Mouse (Mus musculus) heart, postnatal 10 days (tissue): ENCODE measurements around the gene Mak. TPM values are rescaled to one million over a fixed set of nuclear protein-coding genes. Genes with fewer than 3 reads are reported as not detected.

Experiments used
- DNase-seq, 2 experiments: peaks; one replicate each; pipeline ENCODE4 v3.0.0; 2021
- intact Hi-C: fragments of 180-260 bp; cut with DNase I; formaldehyde crosslinking; loops from one replicate; pipeline ENCODE4 v1.15.1; 2025
- total RNA-seq, 2 experiments: library from RNA; stranded (reverse); gene quantifications; 2 replicates each; pipeline ENCODE4 v1.2.3; 2021

The Mak gene
- total RNA-seq, 2 experiments from 2014 or later, result not detected

DNA sequence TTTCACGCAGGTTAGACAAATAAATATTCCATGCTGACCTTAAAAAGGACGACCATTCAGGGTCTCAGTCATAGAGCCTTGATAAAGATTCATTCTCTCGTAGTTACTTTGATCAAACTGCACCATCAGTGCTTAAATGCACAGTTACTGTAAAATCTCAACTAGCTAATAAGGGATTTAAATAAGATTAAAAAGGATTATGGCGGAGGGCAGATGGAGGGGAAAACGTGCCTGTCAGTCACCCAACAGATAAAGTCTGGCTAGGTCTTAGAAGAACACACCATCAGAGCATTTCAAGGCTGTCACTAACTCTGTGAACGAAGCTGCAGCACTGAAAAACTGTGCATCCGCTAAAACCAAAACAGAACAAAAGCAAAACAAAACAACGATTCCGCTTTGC, 1.6 kb downstream of the Mak start:
- intact Hi-C loops, result no loop called here
- DNase-seq, result no peak

DNA sequence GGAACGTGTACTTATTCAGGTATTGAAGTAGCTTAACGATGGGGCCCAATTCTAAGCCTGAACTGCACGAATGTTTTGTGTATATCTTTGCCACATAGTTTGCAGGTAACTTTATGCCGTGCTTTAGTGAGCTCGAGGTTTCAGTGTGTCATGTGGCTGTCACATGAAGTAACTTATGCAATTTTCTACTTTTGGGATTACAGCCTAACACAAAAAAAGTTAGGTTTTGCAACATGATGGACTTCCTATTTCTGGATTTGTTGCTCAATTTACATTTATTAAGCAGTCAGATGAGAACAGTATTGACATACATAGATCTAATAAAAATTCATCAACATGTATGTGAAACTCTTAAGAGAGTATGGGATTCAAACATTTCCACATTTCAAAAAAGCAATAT, 5.7 kb downstream of the Mak start:
- DNase-seq, result no peak
- intact Hi-C loops, result no loop called here

DNA sequence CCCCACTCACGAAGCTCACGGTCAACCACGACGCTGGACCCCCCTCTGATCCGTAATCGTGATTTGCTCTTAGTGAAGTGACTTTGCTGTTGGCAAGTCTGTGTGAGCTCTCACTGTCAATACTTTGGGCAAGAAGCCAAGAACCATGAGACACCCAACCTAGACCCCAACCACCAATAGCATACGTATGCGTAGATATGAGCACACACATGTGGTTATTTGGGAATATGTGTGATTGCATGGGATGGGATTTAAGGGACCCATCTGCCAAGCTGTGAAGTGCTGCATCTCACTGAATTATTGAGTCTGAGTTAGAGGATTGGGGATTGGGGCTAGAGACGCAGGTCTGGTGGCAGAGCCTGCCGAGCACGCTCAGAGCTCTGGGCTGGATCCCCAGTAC, 7.9 kb downstream of the Mak start:
- intact Hi-C loops, result no loop called here
- no peak for DNase-seq

DNA sequence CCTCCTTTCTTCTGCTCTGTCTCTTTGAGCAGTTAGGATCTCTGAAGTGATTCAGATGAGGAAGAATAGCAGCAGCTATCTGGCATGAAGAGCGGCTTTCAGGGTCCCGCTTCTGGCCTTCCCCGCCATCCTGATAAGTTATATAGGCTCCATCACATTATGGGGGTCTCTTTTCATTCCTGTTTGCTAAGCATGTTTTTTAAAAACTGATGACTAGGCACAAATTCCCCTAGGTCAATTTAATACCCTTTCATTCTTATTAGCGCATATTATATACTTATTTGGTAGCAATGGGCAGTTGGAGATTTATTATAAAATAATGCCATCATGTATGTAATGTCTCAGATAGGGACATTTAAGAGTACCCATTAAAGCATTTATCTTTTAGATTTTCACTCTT, 11.9 kb downstream of the Mak start:
- no peak for DNase-seq
- intact Hi-C loops, result no loop called here

DNA sequence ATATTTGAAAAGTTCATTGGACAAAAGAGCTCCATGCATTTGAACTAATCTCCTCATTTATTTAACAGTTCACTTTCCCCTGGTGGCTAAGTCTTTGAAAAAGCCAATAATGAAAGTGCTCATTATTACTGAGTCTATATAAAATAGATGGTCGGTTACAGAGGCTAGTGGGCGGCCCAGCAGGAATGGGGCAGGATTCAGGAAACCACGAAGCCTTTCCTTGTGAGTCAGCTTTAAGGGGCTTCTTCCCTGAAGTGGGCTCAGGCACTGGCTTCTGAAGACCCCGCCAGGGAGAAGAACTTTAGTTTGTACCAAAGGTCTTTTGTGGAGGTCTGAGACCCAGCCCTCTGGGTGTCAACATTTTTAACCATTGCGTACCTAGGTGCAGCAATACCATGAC, 27.5 kb downstream of the Mak start:
- intact Hi-C loops, result no loop called here
- DNase-seq, result no peak

DNA sequence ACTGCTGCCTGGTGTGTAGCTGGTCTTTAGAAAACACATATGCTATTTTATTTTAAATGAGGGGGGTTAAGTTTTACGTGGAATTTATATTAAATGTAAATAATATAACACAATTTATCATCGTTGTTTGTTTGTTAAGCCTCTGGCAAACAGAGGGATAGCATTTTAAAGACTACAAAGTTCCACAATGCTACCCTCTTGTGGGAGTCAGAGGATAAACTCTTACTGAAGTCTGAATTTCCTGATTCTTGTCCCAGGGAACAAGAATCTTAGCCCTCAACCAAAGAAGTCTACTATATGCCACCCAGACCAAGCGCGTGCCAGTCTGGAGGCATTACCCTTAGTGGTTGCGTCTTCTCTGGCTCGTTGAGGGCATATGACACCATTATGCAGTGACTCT, 32.2 kb downstream of the Mak start:
- intact Hi-C loops, result loop anchor here (1.0 kb wide), 2 partner anchors 204 to 263 kb away; no protein-coding TSS in a partner anchor
- peak in 1 of 2 experiments; percentile 4 for DNase-seq

DNA sequence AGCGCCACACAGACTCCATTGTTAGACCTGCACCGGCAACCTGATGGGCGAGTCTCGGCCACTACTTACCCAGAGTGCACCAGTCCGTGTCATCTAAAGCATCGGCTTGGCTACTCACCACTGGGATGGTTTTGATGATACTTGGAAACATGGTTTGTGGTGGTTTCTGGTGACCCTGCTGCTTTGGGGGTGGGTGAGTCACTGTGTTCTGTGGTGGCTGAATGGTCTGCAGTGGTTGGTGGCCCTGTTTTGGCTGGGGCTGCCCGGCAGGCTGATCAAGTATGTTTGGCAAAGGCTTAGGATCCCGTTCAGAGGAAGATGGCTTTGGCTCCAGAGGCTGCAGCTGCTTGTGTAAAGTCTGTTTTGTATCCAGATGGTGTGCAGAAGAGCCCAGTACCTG, 33.6 kb downstream of the Mak start:
- intact Hi-C loops, result no loop called here
- DNase-seq, result no peak

DNA sequence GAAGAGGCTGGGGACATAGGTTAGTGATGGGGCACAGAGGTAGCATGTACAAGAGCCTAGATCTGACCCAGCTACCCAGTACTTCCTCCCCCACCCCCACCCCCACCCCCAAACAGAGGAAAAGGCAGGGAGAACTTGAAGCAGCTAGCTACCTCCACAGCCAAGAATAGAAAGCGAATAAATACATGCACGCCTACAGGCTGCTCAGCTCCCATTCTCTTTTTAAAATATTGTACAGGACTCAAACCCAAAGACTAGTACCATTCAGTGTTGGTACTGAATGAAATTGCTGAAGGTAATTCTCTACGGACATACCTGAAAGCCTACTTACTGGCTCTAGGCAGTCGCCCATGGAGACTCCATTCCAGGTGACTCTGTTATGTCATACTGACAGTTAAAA, 37.0 kb downstream of the Mak start:
- intact Hi-C loops, result no loop called here
- no peak for DNase-seq

DNA sequence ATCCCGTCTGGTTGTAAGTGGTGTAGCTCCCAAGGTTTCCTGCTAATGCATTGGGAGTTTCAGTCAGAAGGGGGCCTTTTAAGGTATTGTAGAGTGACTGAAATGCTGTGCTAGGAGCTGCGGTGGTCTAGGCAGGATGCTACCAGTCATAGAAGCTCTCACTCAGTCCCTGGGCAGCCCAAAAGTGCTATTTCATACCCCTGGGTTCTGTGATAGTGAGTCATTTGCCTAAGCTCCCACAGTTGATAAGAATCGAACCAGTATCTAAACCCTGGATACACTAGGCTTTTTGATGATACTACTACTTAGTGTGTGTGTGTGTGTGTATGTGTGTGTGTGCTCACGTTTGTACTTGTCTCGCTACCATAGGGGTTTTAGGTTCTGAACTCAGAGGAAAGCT, 49.4 kb downstream of the Mak start:
- intact Hi-C loops, result no loop called here
- no peak for DNase-seq

DNA sequence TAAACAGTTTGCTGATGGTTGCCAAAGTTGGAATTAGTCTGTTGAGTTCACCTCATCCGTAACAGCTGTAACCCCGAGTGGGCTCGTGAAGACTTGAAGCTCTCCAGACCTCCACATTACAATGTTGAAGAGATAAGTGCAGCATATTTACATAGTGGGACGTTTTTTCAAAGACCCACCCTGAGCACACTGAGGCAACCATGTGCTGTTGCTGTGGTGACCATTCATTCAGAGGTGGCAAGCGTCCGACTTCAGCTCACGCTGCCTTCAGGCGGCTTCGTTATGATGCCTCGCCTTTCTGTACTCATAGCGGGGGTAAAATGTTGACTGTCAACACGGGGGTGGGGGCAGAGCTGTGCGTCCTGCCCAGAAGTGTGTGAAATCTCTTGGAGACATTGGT, 57.4 kb downstream of the Mak start:
- intact Hi-C loops, result no loop called here
- DNase-seq, result no peak

DNA sequence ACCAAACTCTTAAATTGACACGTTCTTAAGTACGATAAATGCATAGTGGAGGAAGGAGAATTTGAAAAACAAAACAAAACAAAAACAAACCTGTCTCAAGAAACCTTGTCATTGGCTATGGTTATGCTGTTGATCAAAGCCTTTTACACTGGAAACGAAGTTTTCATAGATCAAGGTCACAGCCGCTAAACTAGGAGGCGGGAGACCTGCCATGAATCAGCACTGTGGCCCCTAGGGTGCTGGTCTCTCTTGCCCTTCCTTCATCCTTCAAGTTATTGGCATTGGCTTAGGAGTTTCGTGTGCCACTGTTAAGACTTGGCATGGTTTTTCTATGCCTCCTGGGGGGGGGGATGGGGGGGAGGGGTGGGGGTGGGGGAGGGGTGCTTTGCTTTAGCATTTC, 57.9 kb downstream of the Mak start:
- no peak for DNase-seq
- intact Hi-C loops, result no loop called here

DNA sequence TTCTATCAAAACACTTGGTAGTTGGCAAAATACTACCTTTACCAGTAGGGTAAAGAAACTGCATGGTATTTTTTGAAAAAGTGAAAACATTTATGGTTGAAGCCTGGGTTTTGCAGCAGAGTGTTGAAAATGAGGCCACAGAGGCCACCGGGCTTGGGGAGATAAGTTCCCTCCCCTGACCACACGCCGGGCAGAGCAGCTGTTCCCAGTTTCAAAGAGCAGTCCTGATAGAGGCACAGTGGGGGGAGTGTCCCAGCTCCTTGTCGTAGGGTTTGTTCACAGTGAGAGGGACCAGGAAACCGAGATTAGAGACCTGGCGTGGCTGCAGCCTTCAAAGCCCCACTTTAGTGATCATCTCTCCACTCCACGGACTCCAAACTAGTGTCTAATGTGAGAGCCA, 59.0 kb downstream of the Mak start:
- no peak for DNase-seq
- intact Hi-C loops, result no loop called here

DNA sequence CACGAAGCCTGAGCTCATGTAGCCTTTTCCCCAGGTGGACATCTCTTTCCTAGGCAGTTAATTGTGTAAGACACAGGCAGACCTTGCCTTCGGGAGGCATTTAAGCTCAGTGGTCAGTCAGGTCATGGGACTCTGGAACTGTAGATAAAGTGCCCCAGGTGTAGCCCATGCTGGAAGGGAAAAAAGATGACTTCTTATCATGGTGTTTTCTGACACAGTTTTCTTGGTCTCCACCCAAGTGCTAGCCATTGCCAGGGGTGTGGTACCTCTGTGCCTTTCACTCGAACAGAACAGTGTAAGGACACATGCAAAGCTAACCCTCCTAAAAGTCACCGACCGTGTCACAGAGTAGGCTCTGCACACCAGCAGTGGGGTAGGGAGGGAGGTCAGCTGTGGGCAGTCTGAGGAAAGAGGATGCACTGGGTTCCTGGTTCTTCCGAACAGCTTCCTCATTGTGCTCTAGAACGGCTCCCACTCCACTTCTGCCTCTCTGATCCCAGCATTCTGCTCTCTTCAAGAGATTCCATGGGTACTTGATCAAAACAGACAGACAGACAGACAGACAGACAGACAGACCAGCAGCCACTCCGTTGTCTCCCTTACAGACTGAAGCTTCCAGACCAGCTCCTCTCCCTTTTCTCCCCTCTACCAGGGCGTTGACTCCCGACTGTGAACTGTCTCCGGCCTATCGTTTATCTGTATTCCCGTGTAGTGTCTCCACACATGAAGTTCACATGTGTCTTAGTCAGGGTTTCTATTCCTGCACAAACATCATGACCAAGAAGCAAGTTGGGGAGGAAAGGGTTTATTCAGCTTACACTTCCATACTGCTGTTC, 60.5 kb downstream of the Mak start:
- no peak for DNase-seq
- intact Hi-C loops, result no loop called here

DNA sequence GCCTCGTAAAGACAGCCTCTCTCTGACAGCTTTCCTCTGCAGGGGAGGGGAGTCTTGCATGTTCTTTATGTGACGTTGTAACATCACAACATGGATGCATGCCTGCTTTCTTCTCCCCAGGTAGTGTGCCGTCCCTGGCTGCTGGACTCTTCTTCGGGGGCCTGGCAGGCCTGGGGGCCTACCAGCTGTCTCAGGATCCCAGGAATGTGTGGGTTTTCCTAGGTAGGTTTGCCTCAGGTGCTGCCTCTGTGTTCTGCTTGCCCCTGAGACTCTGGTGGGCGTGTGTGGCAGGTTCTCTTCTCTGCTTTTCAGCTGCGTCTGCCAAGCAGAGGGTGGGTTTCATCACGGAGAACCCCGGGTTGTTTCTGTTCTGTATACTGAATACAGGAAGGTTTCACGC, 61.3 kb downstream of the Mak start:
- DNase-seq, result no peak
- intact Hi-C loops, result no loop called here

DNA sequence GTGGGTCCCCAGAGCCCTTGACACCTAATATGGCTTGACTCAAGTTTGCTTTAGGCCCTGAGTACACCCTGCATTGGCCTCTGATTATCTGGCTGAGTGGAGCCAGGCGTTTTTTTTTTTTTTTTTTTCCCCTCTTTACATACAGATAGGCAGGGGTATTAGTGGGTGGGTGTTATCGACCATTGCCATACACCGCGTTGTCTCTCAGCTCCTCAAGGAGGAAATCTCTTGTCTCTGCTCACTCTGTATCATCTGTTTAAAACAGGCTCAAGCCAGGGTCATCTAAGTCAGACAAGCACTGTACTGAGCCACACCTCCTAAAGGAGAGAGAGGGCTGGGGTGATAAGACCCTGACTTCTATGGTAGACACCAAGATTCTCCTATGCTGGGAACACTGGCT, 61.7 kb downstream of the Mak start:
- DNase-seq, result no peak
- intact Hi-C loops, result no loop called here

DNA sequence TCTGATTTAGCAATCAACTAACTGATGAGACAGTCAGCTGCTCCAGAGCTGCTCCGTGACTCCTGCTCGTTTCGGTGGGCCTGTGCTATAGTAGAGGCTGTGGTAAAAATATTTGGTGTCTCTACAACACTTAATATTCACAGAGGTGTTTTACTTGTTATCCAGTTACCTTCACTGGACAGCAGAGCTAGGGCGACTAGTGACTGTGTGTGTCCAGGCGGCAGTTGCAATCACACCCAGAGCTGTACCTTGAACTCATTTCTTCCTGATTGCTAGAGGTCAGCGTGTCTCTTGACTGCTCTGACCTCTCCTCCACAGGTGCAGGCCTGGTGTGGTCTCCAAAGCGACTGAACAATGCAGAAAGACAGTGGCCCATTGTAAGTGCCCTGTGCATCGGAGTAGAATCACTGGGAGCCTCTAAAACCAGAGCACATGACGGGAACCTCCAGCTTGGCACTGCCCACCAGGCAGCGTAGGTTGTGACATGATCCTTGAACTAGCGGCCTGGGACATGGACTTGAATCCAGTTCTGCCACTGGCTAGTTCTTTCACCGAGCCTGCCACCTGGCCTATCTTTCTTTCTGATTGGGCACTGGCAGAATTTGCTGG, 62.6 kb downstream of the Mak start:
- intact Hi-C loops, result no loop called here
- peak; percentile 9 to 17 for DNase-seq

DNA sequence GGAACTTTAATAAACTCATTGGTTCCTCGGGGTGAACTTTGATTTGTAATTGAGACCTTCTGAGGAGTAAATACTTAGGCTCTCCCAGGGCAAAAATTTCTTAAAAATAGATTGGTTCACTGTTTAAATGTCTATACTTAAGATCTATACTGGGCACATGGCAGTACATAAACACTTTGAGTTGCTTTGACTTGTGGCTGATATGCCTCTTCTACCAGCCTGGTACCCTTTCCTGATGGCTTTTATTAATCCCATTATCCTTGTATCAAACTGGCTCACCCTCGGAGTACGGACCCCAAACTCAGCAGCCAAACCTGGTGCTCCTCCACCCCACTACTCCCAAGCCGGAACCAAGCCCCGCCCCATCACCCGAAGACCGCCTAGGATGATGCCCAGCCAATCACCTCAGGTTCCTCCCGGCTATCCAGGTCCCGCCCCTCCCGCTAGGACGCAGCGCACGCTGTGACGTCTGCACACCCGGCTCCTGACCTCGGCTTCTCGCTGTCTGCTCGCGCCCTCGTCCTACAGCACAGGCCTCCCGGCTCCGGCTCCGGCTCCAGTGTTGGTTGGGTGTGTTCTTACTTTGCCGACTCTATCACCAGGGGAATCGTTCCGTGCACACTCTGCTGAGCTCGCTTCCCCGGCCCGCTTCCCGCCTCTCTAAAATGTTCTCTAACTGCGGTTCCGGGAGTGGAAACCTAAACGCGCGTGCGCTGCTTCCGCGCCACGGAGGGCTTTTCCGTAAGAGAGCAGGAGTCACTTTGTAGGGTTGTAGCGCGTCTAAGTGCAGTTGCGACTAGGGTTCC, 63.5 kb downstream of the Mak start, which contains the start of gene Tmem14c:
TSS of gene Tmem14c (plus strand) at position 464 of the 806 bp plus-strand sequence.
- intact Hi-C loops, result no loop called here
- DNase-seq, result peak; percentile 97

DNA sequence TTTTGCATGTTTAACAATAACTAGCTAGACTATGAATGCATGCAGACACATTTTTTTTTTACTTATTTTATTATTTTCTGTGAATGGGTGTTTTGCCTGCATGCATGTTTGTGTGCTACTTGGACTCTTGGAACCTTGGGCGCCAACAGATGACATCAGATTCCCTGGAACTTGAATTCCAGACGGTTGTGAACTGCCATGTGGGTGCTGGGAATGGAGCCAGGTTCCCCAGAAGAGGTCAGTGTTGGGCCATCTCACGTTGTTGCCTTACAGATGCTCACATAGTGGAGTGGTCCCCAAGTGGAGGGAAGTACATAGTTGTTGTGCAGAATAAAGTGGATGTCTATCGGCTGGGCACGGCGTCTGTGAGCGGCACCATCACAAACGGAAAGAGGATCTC, 70.6 kb downstream of the Mak start:
- no peak for DNase-seq
- intact Hi-C loops, result no loop called here

DNA sequence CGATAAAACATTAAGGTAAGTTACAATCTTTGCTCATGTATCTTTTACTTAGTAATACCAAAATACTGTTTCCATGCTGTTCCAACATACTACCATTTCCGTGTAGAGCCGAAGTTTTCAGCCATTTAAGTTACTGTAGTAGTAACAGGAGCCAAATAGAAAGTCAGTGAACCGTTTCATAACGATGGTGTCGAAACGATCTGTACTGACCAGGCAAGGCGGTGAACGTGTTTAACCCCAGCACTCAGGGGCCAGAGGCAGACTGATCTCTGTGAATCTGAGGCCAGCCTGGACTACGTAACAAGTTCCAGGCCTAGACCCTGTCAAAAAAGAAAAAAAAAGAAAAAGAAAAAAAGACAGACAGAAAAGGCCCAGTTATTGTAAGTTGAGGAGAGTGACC, 71.2 kb downstream of the Mak start:
- intact Hi-C loops, result no loop called here
- DNase-seq, result no peak

DNA sequence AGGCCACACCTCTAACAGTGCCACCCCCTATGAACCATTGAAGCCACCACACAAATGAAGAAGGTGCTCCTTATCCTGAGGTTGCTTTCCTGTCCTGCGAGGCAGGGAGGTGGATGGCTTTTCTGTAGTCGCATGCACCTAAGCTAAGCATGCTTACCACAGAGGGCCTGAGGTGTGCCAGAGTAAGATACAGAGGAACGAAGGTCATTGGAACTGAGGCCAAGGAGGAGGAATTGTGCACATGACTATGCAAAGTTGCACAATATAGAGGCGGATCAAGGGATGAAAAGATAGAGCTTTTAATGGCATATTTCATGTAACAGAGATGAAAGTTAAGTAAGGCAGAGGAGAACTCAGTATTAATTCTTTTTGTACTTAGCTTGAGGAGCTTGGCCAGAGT, 73.3 kb downstream of the Mak start:
- intact Hi-C loops, result no loop called here
- DNase-seq, result no peak

DNA sequence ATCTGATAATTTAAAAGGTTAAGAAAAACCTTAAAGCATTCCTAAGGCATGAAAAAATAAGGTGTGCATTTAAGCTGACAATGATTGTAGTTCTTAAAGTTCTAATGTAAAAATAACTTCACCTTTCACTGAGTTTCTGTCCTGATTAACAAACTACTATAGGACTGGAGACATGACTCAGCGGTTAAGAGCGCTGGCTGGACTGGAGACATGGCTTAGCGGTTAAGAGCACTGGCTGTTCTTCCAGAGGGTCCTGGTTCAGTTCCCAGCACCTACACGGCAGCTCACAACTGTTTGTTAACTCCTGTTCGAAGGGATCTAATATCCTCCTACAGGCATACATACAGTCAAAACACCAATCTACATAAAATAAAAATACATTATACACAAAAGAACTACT, 77.5 kb downstream of the Mak start:
- DNase-seq, result no peak
- intact Hi-C loops, result loop anchor here (5.0 kb wide), 2 partner anchors 160 to 220 kb away; no protein-coding TSS in a partner anchor
